Mouse (Mus musculus) C2C12 (cell line): ENCODE measurements around the gene Slc34a1. TPM values are rescaled to one million over a fixed set of nuclear protein-coding genes. Genes with fewer than 3 reads are reported as not detected.

Experiments used
- H3K27me3 ChIP-seq: one replicate; pipeline ENCODE4 v1.6.1; 2011; ENCODE audit not compliant: control insufficient read depth, insufficient read depth, insufficient read length
- H3K36me3 ChIP-seq: one replicate; pipeline ENCODE4 v1.6.1; 2011; ENCODE audit not compliant: control insufficient read depth, insufficient read depth
- H3K4me3 ChIP-seq: one replicate; pipeline ENCODE4 v1.5.1; 2011; ENCODE audit warnings: mild to moderate bottlenecking, control low read depth; ENCODE audit not compliant: poor library complexity, insufficient read depth, severe bottlenecking
- H3K79me2 ChIP-seq: one replicate; pipeline ENCODE4 v1.6.1; 2011; ENCODE audit not compliant: control insufficient read depth, insufficient read depth
- H3K79me3 ChIP-seq: one replicate; pipeline ENCODE4 v1.6.1; 2011; ENCODE audit warnings: low read depth, control low read depth
- H3ac ChIP-seq: one replicate; pipeline ENCODE3; 2011; ENCODE audit warnings: low read depth; ENCODE audit not compliant: control insufficient read depth, insufficient read length
- CEBPB ChIP-seq: IDR thresholded peaks from one replicate; pipeline ENCODE4 v1.6.1; 2011; ENCODE audit warnings: low read depth, mild to moderate bottlenecking, control low read depth, moderate library complexity
- CTCF ChIP-seq: IDR thresholded peaks from one replicate; pipeline ENCODE4 v1.5.1; 2011; ENCODE audit not compliant: control insufficient read depth, insufficient read depth, insufficient read length
- FOSL1 ChIP-seq: IDR thresholded peaks from one replicate; pipeline ENCODE4 v1.8.0; 2011; ENCODE audit warnings: mild to moderate bottlenecking, low read length; ENCODE audit not compliant: poor library complexity, insufficient read depth, severe bottlenecking
- MAX ChIP-seq: IDR thresholded peaks from one replicate; pipeline ENCODE4 v1.6.1; 2011; ENCODE audit warnings: mild to moderate bottlenecking, control low read depth
- MYOD1 ChIP-seq: IDR thresholded peaks from one replicate; pipeline ENCODE4 v1.6.1; 2011; ENCODE audit warnings: low read depth; ENCODE audit not compliant: control insufficient read depth, insufficient read length
- MYOG ChIP-seq: IDR thresholded peaks from one replicate; pipeline ENCODE4 v1.6.1; 2011; ENCODE audit not compliant: control insufficient read depth, insufficient read length; ENCODE audit errors: extremely low read depth
- USF1 ChIP-seq: IDR thresholded peaks from one replicate; pipeline ENCODE4 v1.6.1; 2011; ENCODE audit warnings: low read depth, mild to moderate bottlenecking, control low read depth, moderate library complexity
- polyA plus RNA-seq: library from polyadenylated mRNA; unstranded; fragments of >200 nt; fragmentation: generic; extraction: Trizol; gene quantifications from one replicate; pipeline ENCODE4 v1.2.1, GENCODE M21; 2012; ENCODE audit warnings: missing spikeins

Gene Slc34a1
- polyA plus RNA-seq, 1 experiment = not detected

- Histone ChIP-seq H3K36me3 (no peaks in the 10 kb centered on the region), H3K79me2 (no peaks in the 10 kb centered on the region), H3ac (no peak overlapping the region), H3K79me3 (no peaks in the 10 kb centered on the region), H3K4me3 (no peak overlapping the region), H3K27me3 (peaks cover 37% of the 10 kb centered on the region)
- TF ChIP-seq CTCF (no peak), MYOG (no peak), MAX (no peak), FOSL1 (no peak), MYOD1 (no peak), USF1 (no peak), CEBPB (no peak)
These were observed 7.9 kb downstream of the Slc34a1 start for GRCm38 (mm10) chr13:55405783-55406390.

DNA sequence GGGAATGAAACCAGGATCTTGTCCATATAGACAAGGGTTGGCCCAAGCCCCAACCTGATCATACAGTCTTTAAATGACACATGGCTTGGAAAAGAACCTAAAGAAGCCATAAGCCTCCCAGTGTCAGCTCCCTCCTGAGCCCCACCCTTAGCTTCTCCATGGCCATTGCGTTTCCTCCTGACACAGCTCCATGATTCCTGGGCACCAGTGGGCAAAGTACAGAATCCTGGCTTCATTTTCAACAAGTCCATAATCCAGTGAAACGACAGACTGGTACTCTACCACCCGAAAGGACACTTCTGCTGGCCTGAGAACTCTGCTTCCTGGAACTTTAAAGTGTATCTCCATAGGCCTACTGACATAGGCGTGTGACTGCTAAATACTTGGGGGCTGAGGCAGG lies 9.4 kb downstream of the Slc34a1 start:
- no peaks in the 10 kb centered on the region for H3K79me3 ChIP-seq
- H3K36me3 ChIP-seq = no peaks in the 10 kb centered on the region
- no peak overlapping the region for H3K4me3 ChIP-seq
- no peak overlapping the region for H3ac ChIP-seq
- peaks cover 32% of the 10 kb centered on the region for H3K27me3 ChIP-seq
- no peaks in the 10 kb centered on the region for H3K79me2 ChIP-seq
- no peak for TF ChIP-seq USF1
- TF ChIP-seq MAX = no peak
- TF ChIP-seq MYOG = no peak
- no peak for TF ChIP-seq FOSL1
- TF ChIP-seq MYOD1 = no peak
- no peak for TF ChIP-seq CTCF
- TF ChIP-seq CEBPB = no peak

- H3K27me3 ChIP-seq = peaks cover 20% of the 10 kb centered on the region
- H3ac ChIP-seq = no peak overlapping the region
- H3K4me3 ChIP-seq = no peak overlapping the region
- no peaks in the 10 kb centered on the region for H3K79me3 ChIP-seq
- H3K36me3 ChIP-seq = no peaks in the 10 kb centered on the region
- H3K79me2 ChIP-seq = no peaks in the 10 kb centered on the region
- TF ChIP-seq CEBPB = no peak
- no peak for TF ChIP-seq FOSL1
- no peak for TF ChIP-seq USF1
- no peak for TF ChIP-seq CTCF
These were observed 10.6 kb downstream of the Slc34a1 start for GRCm38 (mm10) chr13:55408546-55409120.

DNA sequence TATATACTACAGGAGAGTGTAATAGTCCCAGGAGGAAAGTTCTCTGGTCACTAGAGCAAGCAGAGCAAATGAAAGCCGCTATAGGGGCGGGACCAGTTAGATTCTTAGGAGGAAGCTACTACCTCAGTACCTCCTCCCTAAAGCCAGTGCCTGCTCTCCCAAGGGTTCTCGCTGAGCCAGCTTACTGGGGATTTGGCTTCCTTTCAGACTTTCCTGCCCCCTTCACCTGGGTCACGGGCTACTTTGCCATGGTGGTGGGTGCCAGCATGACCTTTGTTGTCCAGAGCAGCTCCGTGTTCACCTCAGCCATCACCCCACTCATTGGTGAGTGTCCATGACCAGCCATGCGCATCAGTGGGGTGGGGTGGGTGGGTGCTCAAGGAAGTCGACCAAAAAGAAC lies 13.8 kb downstream of the Slc34a1 start:
- Histone ChIP-seq H3K79me2 (no peaks in the 10 kb centered on the region), H3K27me3 (peaks cover 13% of the 10 kb centered on the region), H3K79me3 (no peaks in the 10 kb centered on the region), H3K36me3 (no peaks in the 10 kb centered on the region), H3K4me3 (no peak overlapping the region), H3ac (no peak overlapping the region)
- TF ChIP-seq MAX = no peak
- no peak for TF ChIP-seq FOSL1
- no peak for TF ChIP-seq CTCF
- TF ChIP-seq CEBPB = no peak
- no peak for TF ChIP-seq MYOG
- no peak for TF ChIP-seq USF1
- no peak for TF ChIP-seq MYOD1

GRCm38 (mm10) chr13:55412643-55413307 lies 14.8 kb downstream of the Slc34a1 start:
- Histone ChIP-seq H3K36me3 (no peaks in the 10 kb centered on the region), H3K27me3 (peaks cover 13% of the 10 kb centered on the region), H3ac (no peak overlapping the region), H3K79me2 (no peaks in the 10 kb centered on the region), H3K4me3 (no peak overlapping the region), H3K79me3 (no peaks in the 10 kb centered on the region)
- TF ChIP-seq MAX (no peak), FOSL1 (no peak), MYOD1 (no peak), CTCF (no peak), CEBPB (no peak), USF1 (no peak), MYOG (no peak)

- TF ChIP-seq FOSL1 (no peak), MAX (no peak), CEBPB (no peak), USF1 (no peak), MYOG (no peak), MYOD1 (no peak), CTCF (no peak)
- H3K4me3 ChIP-seq = no peak overlapping the region
- no peaks in the 10 kb centered on the region for H3K36me3 ChIP-seq
- H3K79me3 ChIP-seq = no peaks in the 10 kb centered on the region
- H3K79me2 ChIP-seq = no peaks in the 10 kb centered on the region
- H3ac ChIP-seq = no peak overlapping the region
- H3K27me3 ChIP-seq = peaks cover 10% of the 10 kb centered on the region
These were observed 15.3 kb downstream of the Slc34a1 start for GRCm38 (mm10) chr13:55413333-55413732.
